Mouse (Mus musculus) regulatory T cell (primary cell): ENCODE data around the gene Ugt1a5.

Experiments
- in situ Hi-C: fragments of 300-600 bp; cut with MboI, MseI; formaldehyde crosslinking; loops from one replicate; pipeline ENCODE4 v1.15.1; 2025; ENCODE audit warnings: high pct_unique_total_duplicates

The Ugt1a5 gene

GRCm38 (mm10) chr1:88237311-88237710 is 71.5 kb downstream of the Ugt1a5 start:
- in situ Hi-C loops = no loop called here

- in situ Hi-C loops = no loop called here
Observed at GRCm38 (mm10) chr1:88238771-88239170, 73.0 kb downstream of the Ugt1a5 start.

- in situ Hi-C loops = no loop called here
Observed at GRCm38 (mm10) chr1:88240072-88240471, 74.3 kb downstream of the Ugt1a5 start.

- in situ Hi-C loops = no loop called here
Observed at GRCm38 (mm10) chr1:88240579-88240978, 74.8 kb downstream of the Ugt1a5 start.

GRCm38 (mm10) chr1:88243861-88244260 is 78.0 kb downstream of the Ugt1a5 start:
- in situ Hi-C loops = no loop called here

- in situ Hi-C loops = no loop called here
Observed at GRCm38 (mm10) chr1:88245881-88246280, 80.1 kb downstream of the Ugt1a5 start.

- in situ Hi-C loops = no loop called here
Observed at GRCm38 (mm10) chr1:88246386-88246785, 80.6 kb downstream of the Ugt1a5 start.

- in situ Hi-C loops = no loop called here
Observed at GRCm38 (mm10) chr1:88247660-88248059, 81.8 kb downstream of the Ugt1a5 start.

- in situ Hi-C loops = no loop called here
Observed at GRCm38 (mm10) chr1:88248658-88249057, 82.8 kb downstream of the Ugt1a5 start.

- in situ Hi-C loops = no loop called here
Observed at GRCm38 (mm10) chr1:88249596-88249995, 83.8 kb downstream of the Ugt1a5 start.

GRCm38 (mm10) chr1:88250023-88250422 is 84.2 kb downstream of the Ugt1a5 start:
- in situ Hi-C loops = no loop called here

GRCm38 (mm10) chr1:88253106-88253505 is 87.3 kb downstream of the Ugt1a5 start:
- in situ Hi-C loops = no loop called here

GRCm38 (mm10) chr1:88253540-88253939 is 87.7 kb downstream of the Ugt1a5 start:
- in situ Hi-C loops = no loop called here

- in situ Hi-C loops = no loop called here
Observed at GRCm38 (mm10) chr1:88254793-88255465, 89.1 kb downstream of the Ugt1a5 start.

GRCm38 (mm10) chr1:88255466-88255857 is 89.7 kb downstream of the Ugt1a5 start:
- in situ Hi-C loops = no loop called here

- in situ Hi-C loops = no loop called here
Observed at GRCm38 (mm10) chr1:88255989-88256754, 90.4 kb downstream of the Ugt1a5 start.

- in situ Hi-C loops = no loop called here
Observed at GRCm38 (mm10) chr1:88256886-88257663, 91.3 kb downstream of the Ugt1a5 start.

- in situ Hi-C loops = no loop called here
Observed at GRCm38 (mm10) chr1:88257681-88258080, 91.9 kb downstream of the Ugt1a5 start.

- in situ Hi-C loops = no loop called here
Observed at GRCm38 (mm10) chr1:88258361-88258760, 92.5 kb downstream of the Ugt1a5 start.

GRCm38 (mm10) chr1:88258881-88259642 is 93.2 kb downstream of the Ugt1a5 start:
- in situ Hi-C loops = no loop called here

- in situ Hi-C loops = no loop called here
Observed at GRCm38 (mm10) chr1:88259643-88260024, 93.8 kb downstream of the Ugt1a5 start.

- in situ Hi-C loops = no loop called here
Observed at GRCm38 (mm10) chr1:88260114-88260513, 94.3 kb downstream of the Ugt1a5 start.
